Mouse (Mus musculus): ENCODE results near the gene Stt3a.

- TF ChIP-seq CTCF (IDR thresholded peaks at IDR 0.05; ENCODE audit: low read depth) (no peak), EP300 (optimal IDR thresholded peaks at IDR 0.05) (no peak)
Measured at GRCm38 (mm10) chr9:36795556-36795955, 28.1 kb upstream of the Stt3a start.
